Mouse (Mus musculus): ENCODE results near the gene Gm20388. TPM values are rescaled to one million over a fixed set of nuclear protein-coding genes. Genes with fewer than 3 reads are reported as not detected.
A peak's percentile ranks its signal among the peaks of the same experiment; 100 is the strongest.

Gene Gm20388
- polyA plus RNA-seq, 1 experiment from 2014 or later = 5.3 TPM

GRCm38 (mm10) chr8:120368814-120369649, 458.4 kb downstream of the Gm20388 start:
- Histone ChIP-seq H3K36me3 (ENCODE audit: control insufficient read depth, insufficient read depth, low read length) (no peaks in the 10 kb centered on the region), H3K27ac (ENCODE audit: low read depth, low read length) (peak overlapping the region; percentile 93), H3K4me1 (replicated peaks; ENCODE audit: control insufficient read depth, insufficient read depth, low read length) (peaks cover 84% of the 10 kb centered on the region), H3K27me3 (replicated peaks; ENCODE audit: control insufficient read depth, insufficient read depth, low read length) (no peaks in the 10 kb centered on the region), H3K9ac (ENCODE audit: low read depth, low read length) (peak overlapping the region; percentile 70), H3K9me3 (ENCODE audit: control insufficient read depth, low read length) (no peaks in the 10 kb centered on the region), H3K4me3 (ENCODE audit: low read depth, low read length) (peak overlapping the region; percentile 42), H3K4me2 (peak overlapping the region; percentile 72)
- peak; percentile 65 for ATAC-seq (replicated peaks; ENCODE audit: low FRiP score)
- WGBS = 17% methylated on average over 11 of the region's 11 CpGs
- DNase-seq (ENCODE audit: low spot score) = peak; percentile 84

- peak overlapping the region; percentile 42 for H3K4me3 ChIP-seq (ENCODE audit: low read depth, low read length)
- peaks cover 84% of the 10 kb centered on the region for H3K4me1 ChIP-seq (replicated peaks; ENCODE audit: control insufficient read depth, insufficient read depth, low read length)
- peak overlapping the region; percentile 70 for H3K9ac ChIP-seq (ENCODE audit: low read depth, low read length)
- WGBS = 22% methylated on average over 7 of the region's 7 CpGs
- DNase-seq (ENCODE audit: low spot score) = peak; percentile 58
- H3K27me3 ChIP-seq (replicated peaks; ENCODE audit: control insufficient read depth, insufficient read depth, low read length) = no peaks in the 10 kb centered on the region
- peak overlapping the region; percentile 93 for H3K27ac ChIP-seq (ENCODE audit: low read depth, low read length)
- H3K36me3 ChIP-seq (ENCODE audit: control insufficient read depth, insufficient read depth, low read length) = no peaks in the 10 kb centered on the region
- peak; percentile 8; the same call in 1 of the 2 replicates for ATAC-seq (replicated peaks; ENCODE audit: low FRiP score)
- no peaks in the 10 kb centered on the region for H3K9me3 ChIP-seq (ENCODE audit: control insufficient read depth, low read length)
- peak overlapping the region; percentile 72 for H3K4me2 ChIP-seq
Observed at GRCm38 (mm10) chr8:120369956-120370355, 459.3 kb downstream of the Gm20388 start.

GRCm38 (mm10) chr8:120370461-120370860, 459.8 kb downstream of the Gm20388 start:
- Histone ChIP-seq H3K4me3 (ENCODE audit: low read depth, low read length) (peak overlapping the region; percentile 42), H3K27me3 (replicated peaks; ENCODE audit: control insufficient read depth, insufficient read depth, low read length) (no peaks in the 10 kb centered on the region), H3K36me3 (ENCODE audit: control insufficient read depth, insufficient read depth, low read length) (no peaks in the 10 kb centered on the region), H3K9ac (ENCODE audit: low read depth, low read length) (peak overlapping the region; percentile 70), H3K9me3 (ENCODE audit: control insufficient read depth, low read length) (no peaks in the 10 kb centered on the region), H3K4me2 (peak overlapping the region; percentile 72), H3K27ac (ENCODE audit: low read depth, low read length) (peak overlapping the region; percentile 93), H3K4me1 (replicated peaks; ENCODE audit: control insufficient read depth, insufficient read depth, low read length) (peaks cover 85% of the 10 kb centered on the region)
- ATAC-seq (replicated peaks; ENCODE audit: low FRiP score) (no peak), DNase-seq (ENCODE audit: low spot score) (no peak)
- WGBS = 35% methylated on average over 4 of the region's 4 CpGs

- Histone ChIP-seq H3K27me3 (replicated peaks; ENCODE audit: control insufficient read depth, insufficient read depth, low read length) (no peaks in the 10 kb centered on the region), H3K4me3 (ENCODE audit: low read depth, low read length) (no peak overlapping the region), H3K4me2 (peak overlapping the region; percentile 47), H3K9me3 (ENCODE audit: control insufficient read depth, low read length) (no peaks in the 10 kb centered on the region), H3K36me3 (ENCODE audit: control insufficient read depth, insufficient read depth, low read length) (no peaks in the 10 kb centered on the region), H3K27ac (ENCODE audit: low read depth, low read length) (peak overlapping the region; percentile 93), H3K9ac (ENCODE audit: low read depth, low read length) (peak overlapping the region; percentile 70), H3K4me1 (replicated peaks; ENCODE audit: control insufficient read depth, insufficient read depth, low read length) (peaks cover 85% of the 10 kb centered on the region)
- DNase-seq (ENCODE audit: low spot score) (no peak), ATAC-seq (replicated peaks; ENCODE audit: low FRiP score) (no peak)
- WGBS = 28% methylated on average over 5 of the region's 5 CpGs
Observed at GRCm38 (mm10) chr8:120371146-120371545, 460.5 kb downstream of the Gm20388 start.

- Histone ChIP-seq H3K4me3 (ENCODE audit: low read depth, low read length) (no peak overlapping the region), H3K9me3 (ENCODE audit: control insufficient read depth, low read length) (no peaks in the 10 kb centered on the region), H3K9ac (ENCODE audit: low read depth, low read length) (peak overlapping the region; percentile 71), H3K4me1 (replicated peaks; ENCODE audit: control insufficient read depth, insufficient read depth, low read length) (peaks cover 92% of the 10 kb centered on the region), H3K36me3 (ENCODE audit: control insufficient read depth, insufficient read depth, low read length) (no peaks in the 10 kb centered on the region), H3K4me2 (peak overlapping the region; percentile 54), H3K27ac (ENCODE audit: low read depth, low read length) (peak overlapping the region; percentile 93), H3K27me3 (replicated peaks; ENCODE audit: control insufficient read depth, insufficient read depth, low read length) (no peaks in the 10 kb centered on the region)
- ATAC-seq (replicated peaks; ENCODE audit: low FRiP score) (peak; percentile 90), DNase-seq (ENCODE audit: low spot score) (peak; percentile 82)
- 22% methylated on average over 8 of the region's 8 CpGs for WGBS
Observed at GRCm38 (mm10) chr8:120371725-120372457, 461.2 kb downstream of the Gm20388 start.

GRCm38 (mm10) chr8:120372684-120373083, 462.0 kb downstream of the Gm20388 start:
- H3K36me3 ChIP-seq (ENCODE audit: control insufficient read depth, insufficient read depth, low read length) = no peaks in the 10 kb centered on the region
- 60% methylated on average over 6 of the region's 6 CpGs for WGBS
- no peaks in the 10 kb centered on the region for H3K27me3 ChIP-seq (replicated peaks; ENCODE audit: control insufficient read depth, insufficient read depth, low read length)
- H3K27ac ChIP-seq (ENCODE audit: low read depth, low read length) = peak overlapping the region; percentile 91
- peak overlapping the region; percentile 71 for H3K9ac ChIP-seq (ENCODE audit: low read depth, low read length)
- ATAC-seq (replicated peaks; ENCODE audit: low FRiP score) (no peak), DNase-seq (ENCODE audit: low spot score) (no peak)
- H3K4me2 ChIP-seq = peak overlapping the region; percentile 54; the same call in 1 of the 2 replicates
- H3K4me3 ChIP-seq (ENCODE audit: low read depth, low read length) = no peak overlapping the region
- no peaks in the 10 kb centered on the region for H3K9me3 ChIP-seq (ENCODE audit: control insufficient read depth, low read length)
- H3K4me1 ChIP-seq (replicated peaks; ENCODE audit: control insufficient read depth, insufficient read depth, low read length) = peaks cover 97% of the 10 kb centered on the region

- peak overlapping the region; percentile 91 for H3K27ac ChIP-seq (ENCODE audit: low read depth, low read length)
- no peaks in the 10 kb centered on the region for H3K36me3 ChIP-seq (ENCODE audit: control insufficient read depth, insufficient read depth, low read length)
- no peak for ATAC-seq (replicated peaks; ENCODE audit: low FRiP score)
- H3K4me2 ChIP-seq = no peak overlapping the region; the same call in 1 of the 2 replicates
- H3K4me1 ChIP-seq (replicated peaks; ENCODE audit: control insufficient read depth, insufficient read depth, low read length) = peaks cover 99% of the 10 kb centered on the region
- no peaks in the 10 kb centered on the region for H3K9me3 ChIP-seq (ENCODE audit: control insufficient read depth, low read length)
- DNase-seq (ENCODE audit: low spot score) = no peak
- WGBS = 52% methylated on average over 3 of the region's 3 CpGs
- H3K9ac ChIP-seq (ENCODE audit: low read depth, low read length) = peak overlapping the region; percentile 71
- no peaks in the 10 kb centered on the region for H3K27me3 ChIP-seq (replicated peaks; ENCODE audit: control insufficient read depth, insufficient read depth, low read length)
- H3K4me3 ChIP-seq (ENCODE audit: low read depth, low read length) = no peak overlapping the region
Observed at GRCm38 (mm10) chr8:120373621-120374020, 463.0 kb downstream of the Gm20388 start.

- ATAC-seq (replicated peaks; ENCODE audit: low FRiP score) = no peak
Observed at GRCm38 (mm10) chr8:120374070-120374469, 463.4 kb downstream of the Gm20388 start.

More at GRCm38 (mm10) chr8:120374070-120374469, 463.4 kb downstream of the Gm20388 start:
- H3K27ac ChIP-seq (ENCODE audit: low read depth, low read length) = peak overlapping the region; percentile 91
- H3K4me3 ChIP-seq (ENCODE audit: low read depth, low read length) = no peak overlapping the region
- peak overlapping the region; percentile 52 for H3K9ac ChIP-seq (ENCODE audit: low read depth, low read length)
- peaks cover 99% of the 10 kb centered on the region for H3K4me1 ChIP-seq (replicated peaks; ENCODE audit: control insufficient read depth, insufficient read depth, low read length)
- no peaks in the 10 kb centered on the region for H3K27me3 ChIP-seq (replicated peaks; ENCODE audit: control insufficient read depth, insufficient read depth, low read length)
- DNase-seq (ENCODE audit: low spot score) = no peak
- no peak overlapping the region for H3K4me2 ChIP-seq
- no peaks in the 10 kb centered on the region for H3K9me3 ChIP-seq (ENCODE audit: control insufficient read depth, low read length)
- H3K36me3 ChIP-seq (ENCODE audit: control insufficient read depth, insufficient read depth, low read length) = no peaks in the 10 kb centered on the region
- WGBS = 75% methylated on average over 1 of the region's 1 CpGs
